Mouse (Mus musculus): ENCODE results near the gene Grwd1.

DNA sequence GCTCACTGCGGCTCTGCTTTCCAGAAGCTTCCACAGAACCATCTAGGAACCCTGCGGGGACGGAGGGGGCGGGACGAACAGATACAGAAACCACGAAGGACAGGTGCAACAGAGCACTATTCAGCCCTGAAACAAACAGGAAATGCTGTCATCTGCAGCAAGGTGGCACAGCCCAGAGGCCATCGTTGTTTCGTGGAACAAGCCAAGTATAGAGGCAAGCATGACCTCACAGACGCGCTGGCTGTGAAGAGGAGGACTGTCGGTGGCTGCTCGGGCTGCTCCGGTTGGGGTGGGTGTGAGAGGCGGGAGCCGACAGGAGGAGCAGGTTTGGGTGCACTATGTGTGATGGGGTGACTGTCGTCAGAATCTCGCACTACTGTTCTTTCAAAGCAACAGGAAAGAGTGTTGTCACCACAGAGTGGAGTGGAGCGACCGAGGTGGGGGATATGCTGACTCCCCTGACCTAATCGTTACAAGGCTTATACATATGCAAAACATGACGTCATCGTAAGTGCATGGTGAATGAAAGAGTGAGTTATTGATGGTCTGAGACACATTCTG is 51.6 kb downstream of the Grwd1 start:
- TF ChIP-seq EP300 (IDR thresholded peaks at IDR 0.05; ENCODE audit: low read depth): no peak
- no peak for TF ChIP-seq CTCF (IDR thresholded peaks at IDR 0.05; ENCODE audit: low read depth)
